Mouse (Mus musculus) retina, adult 2 months (tissue): ENCODE data around the gene Gcsam.

Experiments
- DNase-seq: peaks from one replicate; pipeline ENCODE4 v3.0.0-alpha.2; 2012; ENCODE audit warnings: low read depth, low spot score

Gene Gcsam

DNA sequence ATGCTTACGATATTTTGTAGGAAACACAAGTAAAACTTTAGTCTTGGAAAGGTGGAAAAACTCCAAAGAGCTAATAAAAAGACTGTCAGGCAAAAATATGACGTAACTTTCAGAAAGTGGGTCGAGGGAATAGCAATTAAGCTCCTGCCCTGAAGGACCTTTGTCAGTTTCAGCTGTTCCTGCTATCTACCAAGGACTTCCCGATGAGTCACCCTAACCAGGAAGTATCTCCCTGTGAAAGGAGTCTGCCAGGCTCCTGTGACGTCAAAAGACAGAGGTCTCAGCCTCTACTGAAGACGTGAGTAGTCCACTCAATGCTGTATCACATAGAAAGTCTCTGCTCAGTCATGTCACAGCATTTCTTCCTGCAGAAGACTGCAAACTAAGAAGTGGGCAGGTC lies 34.2 kb downstream of the Gcsam start:
- DNase-seq, result no peak

DNA sequence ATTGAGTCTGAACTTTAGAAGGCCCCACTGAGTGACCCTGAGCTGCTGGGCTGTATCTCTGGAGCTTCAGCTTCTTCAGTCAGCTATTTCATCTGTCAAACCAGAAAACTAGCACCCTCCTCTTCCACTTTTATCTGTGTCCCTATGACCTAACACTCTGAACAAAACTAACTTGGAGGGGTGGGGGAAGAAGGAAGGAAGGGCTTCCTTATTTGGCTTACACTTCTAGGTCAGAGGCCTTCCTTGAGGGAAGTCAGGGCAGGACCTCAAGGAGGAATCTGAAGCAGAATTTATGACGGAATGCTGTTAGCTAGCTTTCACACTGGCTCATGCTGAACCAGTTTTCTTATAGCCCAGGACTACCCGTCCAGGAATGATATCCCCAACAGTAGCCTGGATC lies 41.3 kb downstream of the Gcsam start:
- DNase-seq, result no peak

DNA sequence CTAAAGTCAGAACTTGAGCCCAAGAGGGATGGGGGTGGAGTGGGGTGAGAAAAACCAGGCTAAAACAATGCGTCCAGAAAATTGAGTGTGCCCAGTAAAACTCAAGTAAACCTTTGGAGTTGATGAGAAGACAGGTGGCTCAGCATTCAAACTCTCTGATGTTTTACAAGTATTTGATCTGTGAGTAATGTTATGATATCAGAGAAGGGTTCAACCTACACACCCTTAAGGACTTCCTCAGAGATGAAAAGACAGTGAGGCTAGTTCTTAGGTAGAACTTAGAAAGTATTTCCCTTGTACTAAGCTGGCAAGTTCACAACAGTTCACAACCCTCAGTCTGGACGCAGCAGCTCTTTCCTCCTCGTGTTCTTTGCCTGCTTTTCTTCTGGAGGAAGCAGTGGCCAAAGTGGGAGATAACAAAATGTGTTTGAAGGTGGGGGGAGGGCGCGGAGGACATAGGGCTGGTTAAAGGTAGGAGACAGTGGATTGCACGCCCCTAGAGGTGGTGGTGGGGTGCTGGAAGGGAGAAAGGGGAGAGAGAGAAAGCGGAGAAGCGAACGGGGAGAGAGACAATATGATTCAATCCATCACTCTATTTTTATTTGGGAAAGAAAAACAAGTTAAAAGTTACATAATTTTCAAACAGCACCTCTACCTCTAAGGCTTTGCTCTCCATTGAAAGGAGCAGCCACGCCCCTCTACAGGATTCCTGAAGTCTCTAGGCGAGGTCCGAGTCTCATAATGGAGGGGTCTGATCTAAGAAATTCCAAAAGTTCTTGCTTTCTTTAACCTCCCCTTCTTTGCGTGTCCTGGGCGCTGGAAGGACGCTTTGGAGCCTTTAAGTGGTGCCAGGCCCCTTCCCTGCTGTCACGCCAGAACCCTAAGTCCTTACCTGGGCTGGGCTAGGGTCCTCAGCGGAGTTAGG lies 43.1 kb downstream of the Gcsam start:
- DNase-seq, result no peak

DNA sequence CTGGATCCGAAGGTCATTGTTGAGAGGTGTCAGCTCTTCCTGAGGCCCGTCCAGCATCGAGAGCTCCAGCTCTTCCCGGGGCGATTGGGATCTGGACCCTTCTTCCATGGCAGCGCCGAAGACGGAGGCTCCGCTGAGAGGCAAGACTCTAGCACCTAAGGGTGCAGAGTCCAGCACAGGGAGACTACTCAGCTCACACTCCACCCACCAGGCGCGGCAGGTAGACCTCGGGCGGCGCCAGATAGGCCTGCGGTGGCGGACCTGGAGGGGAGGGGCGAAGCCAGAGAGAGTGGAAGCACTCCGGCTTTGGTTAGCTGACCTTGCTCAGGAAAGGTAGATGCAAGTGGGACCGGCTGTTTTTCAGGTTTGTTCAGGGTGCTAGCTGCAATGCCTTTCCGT lies 43.8 kb downstream of the Gcsam start, which contains the start of gene BC016579:
BC016579 (minus strand) TSS at position 135 of the 399 bp plus-strand sequence.
- no peak for DNase-seq

DNA sequence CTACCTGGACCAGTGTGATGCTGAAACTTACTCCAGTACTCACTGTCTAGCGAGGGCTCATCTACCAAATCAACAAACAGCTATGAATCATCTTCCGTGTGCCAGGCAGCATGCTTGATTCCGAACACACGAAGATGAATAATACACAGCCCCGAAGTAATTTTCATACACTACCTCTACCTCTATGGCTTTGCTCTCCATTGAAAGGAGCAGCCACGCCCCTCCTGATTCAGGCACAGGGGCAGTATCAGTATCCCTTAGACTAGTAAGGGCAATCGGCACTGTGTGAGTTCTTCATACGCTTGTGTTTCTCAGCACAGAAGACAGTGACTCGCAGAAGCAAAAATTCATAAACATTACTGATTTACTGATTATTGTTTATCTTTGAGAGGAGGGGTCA lies 44.3 kb downstream of the Gcsam start:
- DNase-seq, result no peak

DNA sequence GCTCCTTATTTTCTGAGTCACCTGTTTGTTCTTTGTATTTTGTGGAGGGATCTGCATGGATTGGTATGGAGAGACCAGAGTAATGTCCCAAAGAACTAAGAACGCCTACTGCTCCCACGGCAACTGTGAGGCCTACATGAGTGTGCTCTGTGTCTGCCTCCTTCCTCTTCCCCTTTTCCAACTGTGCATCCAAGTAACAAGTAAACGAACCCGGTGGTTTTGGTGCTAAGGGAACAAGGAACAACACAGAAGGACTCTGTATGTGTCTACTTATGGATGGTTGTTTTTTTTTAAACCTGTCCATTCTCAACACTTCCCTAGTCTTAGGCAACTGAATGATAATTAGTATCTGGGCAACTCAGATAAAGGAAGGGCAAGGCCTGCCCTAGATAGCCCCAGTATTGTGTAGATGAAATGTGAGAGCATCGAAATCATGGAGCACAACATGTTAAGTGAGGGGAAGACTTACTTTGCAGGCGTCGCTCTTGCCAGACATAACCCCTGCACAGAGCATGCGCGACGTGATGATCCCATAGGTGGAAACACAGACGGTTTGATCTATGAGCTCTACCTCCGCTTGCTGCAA lies 47.5 kb downstream of the Gcsam start:
- DNase-seq, result no peak

DNA sequence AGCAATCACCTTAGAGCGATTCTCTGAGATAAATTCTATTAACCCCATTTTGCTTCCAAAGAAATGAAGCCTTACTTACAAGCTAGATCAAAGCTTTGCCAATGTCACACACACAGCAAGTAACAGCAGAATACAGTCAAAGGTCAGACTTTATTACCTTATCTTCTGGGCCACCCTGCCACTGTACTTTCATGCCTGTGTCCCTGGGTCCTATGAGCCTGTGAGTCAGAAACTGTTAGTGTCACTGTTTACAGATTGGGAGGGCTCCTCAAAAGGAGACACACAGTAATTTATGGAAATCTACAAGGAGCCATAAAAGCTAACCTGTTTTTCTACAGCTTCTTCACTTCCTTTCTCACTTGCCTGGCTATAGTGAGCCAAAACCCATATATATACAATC lies 48.1 kb downstream of the Gcsam start:
- no peak for DNase-seq

DNA sequence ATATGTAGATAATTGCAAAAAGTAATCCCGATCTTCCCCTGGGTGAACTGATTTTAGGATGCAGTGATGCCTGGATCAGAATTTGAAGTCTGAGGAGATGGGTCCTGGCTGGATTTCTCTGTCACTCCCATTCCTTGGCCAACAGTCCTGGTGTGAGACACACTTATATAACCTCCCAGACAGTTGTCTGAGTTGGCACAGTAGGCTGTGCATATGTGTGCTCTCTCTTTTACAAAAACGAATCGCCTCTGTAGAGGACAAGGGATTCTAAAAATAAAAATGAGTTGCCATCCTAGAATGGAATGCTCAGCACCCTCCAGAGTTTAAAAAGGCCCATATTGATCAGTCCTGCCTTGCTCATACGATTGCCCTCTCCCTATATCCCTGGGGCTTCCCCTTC lies 49.4 kb downstream of the Gcsam start:
- no peak for DNase-seq

DNA sequence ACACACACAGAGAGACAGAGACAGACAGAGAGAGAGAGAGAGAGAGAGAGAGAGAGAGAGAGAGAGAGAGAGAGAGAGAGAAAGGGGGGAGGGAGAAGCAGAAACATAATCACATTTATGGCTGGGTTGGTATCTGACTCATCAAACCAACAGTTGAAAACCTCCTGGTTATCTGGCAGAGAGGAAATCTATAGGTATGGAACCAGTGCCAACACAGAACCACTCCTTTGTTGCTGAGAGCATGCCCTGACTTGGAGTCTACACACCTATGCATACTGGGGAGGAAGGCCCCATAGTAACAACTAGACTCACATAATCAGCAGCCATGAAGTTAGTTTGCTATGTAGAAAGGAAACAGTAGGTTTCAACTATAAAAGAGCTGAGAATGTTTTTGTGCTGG lies 52.2 kb downstream of the Gcsam start:
- no peak for DNase-seq

DNA sequence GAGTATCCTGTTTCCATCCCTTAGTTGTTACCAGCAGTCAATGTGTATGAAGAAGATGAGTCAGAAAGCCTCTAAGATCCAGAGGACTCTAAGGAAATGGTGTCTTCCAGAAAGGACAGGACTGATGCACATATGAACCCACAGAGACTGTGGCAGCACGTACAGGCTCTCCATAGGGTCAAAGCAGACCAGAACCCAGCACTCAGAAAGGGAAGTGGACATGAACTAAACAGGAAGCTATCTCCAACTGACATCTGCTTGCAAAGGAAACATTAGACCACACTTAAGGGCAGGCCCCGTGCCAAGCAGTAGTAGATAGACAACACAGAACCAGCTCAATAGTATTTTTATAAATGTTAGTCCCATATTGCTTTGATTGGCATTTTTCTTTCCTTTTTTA lies 56.0 kb downstream of the Gcsam start:
- DNase-seq, result no peak

DNA sequence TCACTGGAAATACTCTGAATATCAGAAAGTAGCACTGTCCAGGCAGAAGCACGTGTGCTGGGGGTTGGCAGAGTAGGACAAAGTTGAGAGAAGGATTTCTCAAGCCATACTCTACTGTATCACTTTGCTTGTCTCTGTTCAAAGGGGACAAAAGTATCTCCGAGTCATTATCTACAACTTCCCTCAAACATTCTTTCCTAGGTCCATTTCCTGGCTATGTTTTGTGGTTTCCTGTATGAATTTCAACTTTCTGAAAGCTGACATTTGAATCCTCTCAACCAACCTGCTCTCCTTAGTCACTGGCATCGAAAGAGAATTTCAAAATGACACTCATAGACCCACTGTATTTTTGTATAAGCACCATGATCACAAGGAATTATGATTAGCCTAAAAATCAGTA lies 58.0 kb downstream of the Gcsam start:
- DNase-seq, result no peak

DNA sequence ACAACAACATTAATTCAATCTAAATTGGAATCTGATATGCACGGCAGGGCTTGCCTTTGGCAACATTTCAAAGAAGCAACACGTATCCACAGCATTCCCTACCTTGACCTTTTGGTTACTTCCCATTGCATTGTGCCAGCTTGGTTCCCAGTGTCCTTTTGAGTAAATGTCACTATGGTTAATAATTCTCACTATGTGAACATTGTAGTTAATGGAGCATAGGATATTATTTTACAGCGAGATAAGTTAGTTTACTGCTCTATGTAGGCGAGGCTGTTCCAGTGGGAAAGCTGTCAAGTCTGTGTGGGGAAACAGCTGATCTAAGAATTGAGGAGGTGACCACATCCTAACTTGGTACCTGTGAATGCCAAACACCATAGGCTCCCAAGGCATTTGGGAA lies 59.8 kb downstream of the Gcsam start:
- no peak for DNase-seq
